Mouse (Mus musculus) adrenal gland, postnatal 25 days (tissue): Measurements from ENCODE around the gene Serhl. TPM values are rescaled to one million over a fixed set of nuclear protein-coding genes. Genes with fewer than 3 reads are reported as not detected.
"Not testable (repeated sequence)": the region's sequence is repeated elsewhere in the genome, so short reads cannot be mapped to it uniquely, and the experiment has no call there.

Experiments used
- DNase-seq: peaks from one replicate; pipeline ENCODE4 v3.0.0; 2021; ENCODE audit warnings: mixed read lengths
- total RNA-seq: library from RNA; stranded (reverse); gene quantifications from 2 replicates; pipeline ENCODE4 v1.2.3, GENCODE M21; 2021

Gene Serhl
- total RNA-seq, 1 experiment from 2014 or later: 70.8 TPM

- DNase-seq: no peak
These were observed 37.3 kb downstream of the Serhl start for GRCm38 (mm10) chr15:83126582-83126981.

- not testable (repeated sequence) for DNase-seq
These were observed 37.7 kb downstream of the Serhl start for GRCm38 (mm10) chr15:83127037-83127436.

- DNase-seq: no peak
These were observed 40.4 kb downstream of the Serhl start for GRCm38 (mm10) chr15:83129530-83130231.

- no peak for DNase-seq
These were observed 45.4 kb downstream of the Serhl start for GRCm38 (mm10) chr15:83134671-83135070.

- DNase-seq: no peak
These were observed 46.3 kb downstream of the Serhl start for GRCm38 (mm10) chr15:83135654-83136053.

GRCm38 (mm10) chr15:83142861-83143260, 53.6 kb downstream of the Serhl start:
- no peak for DNase-seq

- DNase-seq: no peak
These were observed 56.2 kb downstream of the Serhl start for GRCm38 (mm10) chr15:83145541-83145940.

GRCm38 (mm10) chr15:83148395-83148794, 59.1 kb downstream of the Serhl start:
- DNase-seq: no peak

GRCm38 (mm10) chr15:83148801-83149195, 59.5 kb downstream of the Serhl start:
- peak; percentile 73 for DNase-seq

- DNase-seq: peak; percentile 96
These were observed 60.1 kb downstream of the Serhl start, which contains the start of gene Poldip3 for GRCm38 (mm10) chr15:83149196-83150072. Poldip3 (minus strand) TSS chr15:83149384.

GRCm38 (mm10) chr15:83150073-83150442, 60.8 kb downstream of the Serhl start:
- no peak for DNase-seq

- no peak for DNase-seq
These were observed 61.4 kb downstream of the Serhl start for GRCm38 (mm10) chr15:83150694-83151093.

- no peak for DNase-seq
These were observed 65.0 kb downstream of the Serhl start for GRCm38 (mm10) chr15:83154309-83154708.

GRCm38 (mm10) chr15:83155672-83156419, 66.5 kb downstream of the Serhl start:
- DNase-seq: peak; percentile 24

GRCm38 (mm10) chr15:83156929-83157666, 67.8 kb downstream of the Serhl start:
- peak; percentile 69 for DNase-seq

GRCm38 (mm10) chr15:83157667-83158064, 68.4 kb downstream of the Serhl start:
- no peak for DNase-seq

- DNase-seq: peak; percentile 35
These were observed 69.4 kb downstream of the Serhl start for GRCm38 (mm10) chr15:83158587-83159160.

GRCm38 (mm10) chr15:83159823-83160222, 70.5 kb downstream of the Serhl start:
- no peak for DNase-seq

- no peak for DNase-seq
These were observed 71.3 kb downstream of the Serhl start for GRCm38 (mm10) chr15:83160561-83160960.

- no peak for DNase-seq
These were observed 71.9 kb downstream of the Serhl start for GRCm38 (mm10) chr15:83161062-83161748.

GRCm38 (mm10) chr15:83162001-83162400, 72.7 kb downstream of the Serhl start:
- DNase-seq: no peak
